Comparison of ENCODE assay signal across 20 mouse cellular contexts in genomic region chr10:99417591-99417990, GRCm38 (mm10).
DNase-seq lines count a peak whose midpoint lies in the region; ATAC-seq lines count a peak whose summit lies in the region.
"Had no signal": no experiment of that assay in that cellular context is flagged by ENCODE, and none has a peak within 500 bp of the region (broad histone marks: within the 10 kb centered on the region; RNA-seq: fewer than 3 reads in every experiment).

No protein-coding gene starts in this region.

- DNase-seq in hindbrain, embryonic 10.5 days (ENCODE audit: low spot score), result peak; percentile 13
- peak; percentile 22 for DNase-seq in retina, postnatal 1 day
- no peak for DNase-seq in retina, embryonic 14.5 days (ENCODE audit: low spot score)
- DNase-seq in R1 (ENCODE audit: low read depth, low spot score), result peak; percentile 83
- peak; percentile 38 for DNase-seq in embryo, embryonic 10.5 days (ENCODE audit: low spot score)
- no peak for DNase-seq in ovary, postnatal 14 days (ENCODE audit: low spot score)
- DNase-seq: cerebellum, adult 2 months; cerebellum, postnatal 36 days; gastrocnemius, postnatal 14 days; heart, adult 2 months; kidney, adult 9 months; left cerebral cortex, postnatal 4 days; lung, adult 2 months; lung, postnatal 4 days had no signal

- H3K4me3 ChIP-seq in hindbrain, embryonic 10.5 days, result no peak overlapping the region
- no peak overlapping the region for H3K4me3 ChIP-seq in hindbrain, embryonic 12.5 days
- H3K4me3 ChIP-seq: embryonic facial prominence, embryonic 13.5 days; heart, adult 2 months; heart, embryonic 15.5 days; myocyte; stomach, embryonic 15.5 days had no signal

- no peaks in the 10 kb centered on the region for H3K27me3 ChIP-seq in hindbrain, embryonic 10.5 days (ENCODE audit: insufficient read depth, poor library complexity, severe bottlenecking)
- no peaks in the 10 kb centered on the region for H3K27me3 ChIP-seq in hindbrain, embryonic 12.5 days
- H3K27me3 ChIP-seq: embryonic facial prominence, embryonic 13.5 days; heart, embryonic 15.5 days; stomach, embryonic 15.5 days had no signal

- WGBS in hindbrain, embryonic 10.5 days, result 41% methylated on average over 7 of the region's 7 CpGs
- 34% methylated on average over 6 of the region's 7 CpGs for WGBS in hindbrain, embryonic 12.5 days

- no peaks in the 10 kb centered on the region for H3K36me3 ChIP-seq in hindbrain, embryonic 10.5 days
- no peaks in the 10 kb centered on the region for H3K36me3 ChIP-seq in hindbrain, embryonic 12.5 days
- H3K36me3 ChIP-seq: embryonic facial prominence, embryonic 13.5 days; heart, embryonic 15.5 days; stomach, embryonic 15.5 days had no signal

- H3K9ac ChIP-seq in hindbrain, embryonic 12.5 days, result no peak overlapping the region
- H3K9ac ChIP-seq: embryonic facial prominence, embryonic 13.5 days; heart, embryonic 15.5 days; stomach, embryonic 15.5 days had no signal

- no peaks in the 10 kb centered on the region for H3K9me3 ChIP-seq in hindbrain, embryonic 10.5 days
- no peaks in the 10 kb centered on the region for H3K9me3 ChIP-seq in hindbrain, embryonic 12.5 days (replicated peaks)
- H3K9me3 ChIP-seq: embryonic facial prominence, embryonic 13.5 days; heart, embryonic 15.5 days; stomach, embryonic 15.5 days had no signal

- no peak overlapping the region for H3K4me2 ChIP-seq in hindbrain, embryonic 12.5 days (replicated peaks)
- H3K4me2 ChIP-seq: embryonic facial prominence, embryonic 13.5 days; heart, embryonic 15.5 days; liver, embryonic 11.5 days; stomach, embryonic 15.5 days had no signal

- no peak for ATAC-seq in hindbrain, embryonic 12.5 days (ENCODE audit: low FRiP score)

- H3K4me1 ChIP-seq in hindbrain, embryonic 10.5 days (replicated peaks), result peaks cover 22% of the 10 kb centered on the region
- H3K4me1 ChIP-seq in hindbrain, embryonic 12.5 days, result peaks cover 3% of the 10 kb centered on the region; the same call in 1 of the 2 replicates
- H3K4me1 ChIP-seq: stomach, embryonic 15.5 days had no signal

- H3K27ac ChIP-seq in hindbrain, embryonic 10.5 days, result no peak overlapping the region
- H3K27ac ChIP-seq in hindbrain, embryonic 12.5 days, result no peak overlapping the region
- H3K27ac ChIP-seq: embryonic facial prominence, embryonic 13.5 days; heart, adult 2 months; heart, embryonic 15.5 days; stomach, embryonic 15.5 days had no signal

Comparison
In these comparisons a context has a peak if more than half of its experiments do, and no peak if none do; other contexts are left out.
1. DNase-seq: peak in hindbrain, embryonic 10.5 days (single experiment), retina, postnatal 1 day (single experiment), R1 (single experiment) and embryo, embryonic 10.5 days (single experiment); none in retina, embryonic 14.5 days (single experiment) and ovary, postnatal 14 days (single experiment).